Mouse (Mus musculus) cerebellum, adult 2 months (tissue): ENCODE results near the gene AC129217.1. TPM values are rescaled to one million over a fixed set of nuclear protein-coding genes. Genes with fewer than 3 reads are reported as not detected.
A peak's percentile ranks its signal among the peaks of the same experiment; 100 is the strongest.

ENCODE experiments used
- DNase-seq, 2 experiments: peaks; one replicate each; pipeline ENCODE4 v3.0.0; 2021
- H3K27ac ChIP-seq: fragments of 200-500 bp; 2 replicates; pipeline ENCODE4 v1.5.1; 2012; ENCODE audit warnings: low read length, control low read depth, inconsistent platforms; ENCODE audit not compliant: insufficient read depth
- H3K27me3 ChIP-seq: fragments of 200-500 bp; 2 replicates; pipeline ENCODE4 v1.6.1; 2012; ENCODE audit warnings: inconsistent platforms, mild to moderate bottlenecking, low read length, moderate library complexity; ENCODE audit not compliant: control insufficient read depth, insufficient read depth
- H3K4me1 ChIP-seq: fragments of 200-500 bp; 2 replicates; pipeline ENCODE4 v1.6.1; 2011; ENCODE audit warnings: low read length; ENCODE audit not compliant: control insufficient read depth, insufficient read depth
- H3K4me3 ChIP-seq: fragments of 200-500 bp; replicated peaks from 2 replicates; pipeline ENCODE3; 2011; ENCODE audit warnings: mild to moderate bottlenecking, low read depth, low read length, control low read depth; ENCODE audit not compliant: insufficient read depth
- CTCF ChIP-seq: fragments of 200-500 bp; IDR thresholded peaks from 2 replicates; pipeline ENCODE4 v1.5.1; 2011; ENCODE audit warnings: low read depth, mild to moderate bottlenecking, control low read depth, low read length, moderate library complexity, borderline replicate concordance; ENCODE audit not compliant: insufficient read depth
- POLR2A ChIP-seq: fragments of 200-500 bp; IDR thresholded peaks from 2 replicates; pipeline ENCODE4 v1.6.1; 2011; ENCODE audit warnings: low read length, control low read depth, borderline replicate concordance; ENCODE audit not compliant: insufficient read depth
- WGBS: fragments of 180-500 bp; shearing (Covaris S2); methylation state at CpG from one replicate; pipeline ENCODE4 v1.1.7; 2018; 5-methylcytosine and 5-hydroxymethylcytosine counted together
- polyA plus RNA-seq: library from polyadenylated mRNA; depleted of rRNA; stranded (reverse); fragments of >200 nt; gene quantifications from 2 replicates; pipeline ENCODE4 v1.2.3, GENCODE M21; 2012

AC129217.1 gene
- polyA plus RNA-seq, 1 experiment, result not detected

DNA sequence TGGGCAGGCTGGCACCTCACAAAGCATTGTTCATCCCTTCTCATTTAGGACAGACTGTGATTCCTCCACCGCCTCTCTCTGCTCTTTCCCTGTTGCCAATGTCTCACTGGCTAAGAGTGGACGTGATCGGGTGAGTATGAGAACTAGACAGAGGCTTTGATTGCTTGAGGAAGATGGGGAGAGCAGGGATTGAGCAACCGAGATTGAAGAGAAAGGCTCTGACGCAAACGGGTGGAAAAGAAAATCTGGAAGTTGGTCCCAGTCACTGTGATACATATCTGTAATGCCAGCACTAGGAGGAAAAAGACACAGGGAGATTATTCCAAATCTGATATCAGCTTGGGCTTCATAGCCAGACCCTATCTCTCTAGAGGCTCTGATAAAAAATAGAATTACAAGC lies 13.4 kb downstream of the AC129217.1 start:
- 85% methylated on average over 6 of the region's 6 CpGs for whole genome bisulfite sequencing
- Histone ChIP-seq H3K4me1 (no peaks in the 10 kb centered on the region), H3K27me3 (no peaks in the 10 kb centered on the region), H3K4me3 (no peak overlapping the region), H3K27ac (no peak overlapping the region)
- DNase-seq, result no peak
- TF ChIP-seq CTCF (no peak), POLR2A (no peak)

DNA sequence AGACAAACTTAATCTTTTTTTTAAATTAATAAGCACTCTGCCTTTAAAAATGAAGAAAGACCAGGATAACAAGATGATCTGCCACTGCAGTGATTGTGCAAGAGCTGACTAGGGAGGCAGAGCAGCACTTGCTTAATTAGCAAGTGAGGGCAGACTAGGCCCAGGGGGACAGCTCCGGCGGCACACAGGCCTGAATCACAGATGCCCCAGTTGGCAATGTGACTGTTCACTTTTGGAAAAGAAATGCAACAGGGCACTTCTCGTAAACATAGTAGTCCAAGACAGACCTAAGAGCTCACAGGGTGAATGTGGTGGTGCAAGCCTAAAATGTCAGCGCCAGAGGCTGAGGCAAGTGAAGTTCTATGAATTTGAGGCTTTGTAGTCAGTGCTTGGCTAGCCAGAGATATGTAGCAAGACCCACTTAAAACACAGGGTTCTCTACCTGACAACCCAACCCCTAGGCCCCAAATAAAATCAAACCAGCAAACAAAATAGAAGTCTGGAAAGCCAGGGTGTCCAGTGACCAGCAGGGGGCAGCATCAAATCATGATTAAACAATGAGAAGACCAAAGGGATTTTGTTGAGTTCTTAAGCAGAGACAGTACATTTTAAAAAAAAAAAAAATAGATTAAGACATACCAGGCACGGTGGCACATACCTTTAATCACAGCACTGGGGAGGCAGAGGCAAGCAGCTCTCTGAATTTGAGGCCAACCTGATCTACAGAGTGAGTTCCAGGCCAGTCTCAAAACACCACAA lies 15.0 kb downstream of the AC129217.1 start:
- Histone ChIP-seq H3K4me1 (no peaks in the 10 kb centered on the region), H3K27ac (no peak overlapping the region), H3K27me3 (no peaks in the 10 kb centered on the region), H3K4me3 (no peak overlapping the region)
- TF ChIP-seq POLR2A, result no peak
- TF ChIP-seq CTCF, result peak; percentile 61; the same call in 1 of the 2 replicates
- peak; percentile 69 to 71 for DNase-seq
- 38% methylated on average over 5 of the region's 5 CpGs for WGBS

DNA sequence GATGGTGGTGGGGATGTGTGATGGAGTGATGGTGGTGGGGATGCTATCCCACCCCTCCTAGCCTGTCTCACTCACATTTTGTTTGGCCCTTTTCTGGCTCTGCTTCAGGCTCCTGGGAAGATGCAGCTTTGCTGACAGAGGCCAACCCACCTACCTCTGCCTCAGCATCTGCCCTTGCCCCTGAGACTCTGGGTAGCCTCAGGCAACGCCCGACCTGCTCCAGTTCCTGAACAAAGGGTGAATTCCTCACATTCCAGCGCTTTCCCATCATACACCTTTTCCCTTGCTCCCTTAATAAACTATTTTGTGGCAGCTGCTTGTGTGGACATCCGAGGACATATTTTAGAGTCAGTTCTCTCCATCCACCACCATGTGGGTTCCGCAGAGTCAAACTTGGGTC lies 18.8 kb downstream of the AC129217.1 start:
- H3K27ac ChIP-seq, result no peak overlapping the region
- DNase-seq, result no peak
- no peaks in the 10 kb centered on the region for H3K27me3 ChIP-seq
- WGBS, result 88% methylated on average over 5 of the region's 5 CpGs
- TF ChIP-seq POLR2A (no peak), CTCF (no peak)
- H3K4me3 ChIP-seq, result no peak overlapping the region
- H3K4me1 ChIP-seq, result no peaks in the 10 kb centered on the region

- WGBS, result 12% methylated on average over 7 of the region's 7 CpGs
- Histone ChIP-seq H3K4me1 (no peaks in the 10 kb centered on the region), H3K27me3 (no peaks in the 10 kb centered on the region), H3K4me3 (no peak within 1 kb of the TSS), H3K27ac (no peak within 1 kb of the TSS)
- DNase-seq, result no peak
- TF ChIP-seq CTCF, result no peak
- no peak for TF ChIP-seq POLR2A
Observed at GRCm38 (mm10) chr19:8850402-8850901, 20.9 kb downstream of the AC129217.1 start, which contains the start of gene Lrrn4cl. Gene Lrrn4cl, plus strand, starts transcription at chr19:8850768.

DNA sequence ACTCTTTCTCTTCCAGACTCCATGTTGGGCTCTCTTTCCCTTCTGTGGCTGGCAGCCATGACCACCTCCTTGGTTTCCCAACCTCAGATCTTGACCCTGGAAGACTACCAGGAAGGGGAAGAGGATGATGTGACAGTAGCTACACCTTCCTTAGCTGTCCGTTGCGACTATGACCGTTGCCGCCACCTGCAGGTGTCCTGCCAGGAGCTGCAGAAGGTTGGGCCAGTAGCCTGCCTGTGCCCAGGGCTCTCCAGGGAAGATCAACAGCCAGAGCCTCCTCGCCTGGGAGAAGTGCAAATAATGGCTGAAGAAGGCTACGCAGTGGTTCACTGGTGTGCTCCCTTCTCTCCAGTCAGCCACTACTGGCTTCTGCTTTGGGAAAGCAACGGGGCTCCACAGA lies 22.1 kb downstream of the AC129217.1 start:
- Histone ChIP-seq H3K27me3 (no peaks in the 10 kb centered on the region), H3K4me1 (no peaks in the 10 kb centered on the region), H3K27ac (no peak overlapping the region), H3K4me3 (no peak overlapping the region)
- WGBS, result 41% methylated on average over 7 of the region's 7 CpGs
- DNase-seq, result no peak
- no peak for TF ChIP-seq POLR2A

- H3K27ac ChIP-seq, result no peak overlapping the region
- TF ChIP-seq CTCF (no peak), POLR2A (no peak)
- WGBS, result 49% methylated on average over 10 of the region's 10 CpGs
- no peaks in the 10 kb centered on the region for H3K27me3 ChIP-seq
- no peak overlapping the region for H3K4me3 ChIP-seq
- DNase-seq, result no peak
- H3K4me1 ChIP-seq, result no peaks in the 10 kb centered on the region
Observed at GRCm38 (mm10) chr19:8852236-8852928, 22.8 kb downstream of the AC129217.1 start.

- TF ChIP-seq POLR2A, result no peak
- no peaks in the 10 kb centered on the region for H3K27me3 ChIP-seq
- DNase-seq, result no peak
- 46% methylated on average over 3 of the region's 3 CpGs for WGBS
- H3K27ac ChIP-seq, result no peak overlapping the region
- no peak overlapping the region for H3K4me3 ChIP-seq
- H3K4me1 ChIP-seq, result no peaks in the 10 kb centered on the region
Observed at GRCm38 (mm10) chr19:8853117-8853516, 23.5 kb downstream of the AC129217.1 start.

DNA sequence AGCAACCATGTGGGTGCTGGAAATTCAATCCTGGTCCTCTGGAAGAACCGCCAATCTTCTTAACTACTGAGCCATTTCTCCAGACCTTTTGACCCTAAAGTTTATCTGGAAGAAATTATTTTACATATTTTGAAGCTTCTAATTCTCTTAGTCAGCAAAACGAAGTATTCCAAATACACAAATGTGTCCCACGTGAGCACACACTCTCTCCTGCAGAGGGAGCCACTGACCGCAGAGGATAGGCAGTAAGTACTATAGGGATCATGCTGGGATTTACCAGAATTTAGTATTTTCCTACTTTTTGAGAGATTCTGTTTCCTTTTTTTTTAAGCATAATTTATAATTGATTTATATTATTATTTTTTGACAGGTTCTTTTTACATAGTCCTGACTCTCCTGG lies 28.1 kb downstream of the AC129217.1 start:
- 32% methylated on average over 4 of the region's 4 CpGs for WGBS
- DNase-seq, result no peak
- no peak overlapping the region for H3K27ac ChIP-seq
- H3K4me3 ChIP-seq, result no peak overlapping the region
- no peaks in the 10 kb centered on the region for H3K4me1 ChIP-seq
- no peaks in the 10 kb centered on the region for H3K27me3 ChIP-seq
- TF ChIP-seq POLR2A (no peak), CTCF (peak; percentile 59; the same call in 1 of the 2 replicates)
